Mouse (Mus musculus): Measurements from ENCODE around the gene Tmem47.

GRCm38 (mm10) chrX:81073834-81074233, 3.3 kb downstream of the Tmem47 start:
- no peak for TF ChIP-seq CTCF (IDR thresholded peaks at IDR 0.05; ENCODE audit: extremely low read depth, insufficient read depth, low read length)
- TF ChIP-seq POLR2A (IDR thresholded peaks at IDR 0.05; ENCODE audit: extremely low read depth, insufficient read depth, low read length) = no peak
